Mouse (Mus musculus) small intestine, adult 2 months (tissue): ENCODE results near the gene Htra3. TPM values are rescaled to one million over a fixed set of nuclear protein-coding genes. Genes with fewer than 3 reads are reported as not detected.
A peak's percentile ranks its signal among the peaks of the same experiment; 100 is the strongest.

Experiments
- H3K27ac ChIP-seq: fragments of 200-500 bp; 2 replicates; pipeline ENCODE4 v1.5.1; 2012; ENCODE audit warnings: low read depth, low read length, control low read depth, inconsistent platforms; ENCODE audit not compliant: insufficient read depth
- H3K27me3 ChIP-seq: fragments of 200-500 bp; 2 replicates; pipeline ENCODE4 v1.6.1; 2012; ENCODE audit warnings: mild to moderate bottlenecking, moderate library complexity, low read length, inconsistent platforms; ENCODE audit not compliant: control insufficient read depth, insufficient read depth
- H3K36me3 ChIP-seq: fragments of 200-500 bp; 2 replicates; pipeline ENCODE4 v1.6.1; 2012; ENCODE audit warnings: mild to moderate bottlenecking, low read length, control low read depth, inconsistent platforms; ENCODE audit not compliant: control insufficient read depth, insufficient read depth
- H3K4me1 ChIP-seq: fragments of 200-500 bp; 2 replicates; pipeline ENCODE4 v1.6.1; 2012; ENCODE audit warnings: low read length, inconsistent platforms, mixed read lengths; ENCODE audit not compliant: control insufficient read depth, insufficient read depth, insufficient read length
- H3K4me3 ChIP-seq: fragments of 200-500 bp; 2 replicates; pipeline ENCODE4 v1.5.1; 2012; ENCODE audit warnings: low read depth, mild to moderate bottlenecking, control low read depth, inconsistent platforms, low read length, moderate library complexity
- CTCF ChIP-seq: fragments of 200-500 bp; IDR thresholded peaks from 2 replicates; pipeline ENCODE4 v1.5.1; 2012; ENCODE audit warnings: low read depth, mild to moderate bottlenecking, control low read depth, inconsistent platforms, low read length, moderate library complexity, mixed read lengths; ENCODE audit not compliant: insufficient replicate concordance, insufficient read length; ENCODE audit errors: extremely low read depth
- POLR2A ChIP-seq: fragments of 200-500 bp; IDR thresholded peaks from 2 replicates; pipeline ENCODE4 v1.6.1; 2012; ENCODE audit warnings: low read depth, mild to moderate bottlenecking, control low read depth, inconsistent platforms, low read length, moderate library complexity
- WGBS: fragments of 180-500 bp; shearing (Covaris S2); methylation state at CpG from one replicate; pipeline ENCODE4 v1.1.7; 2018; 5-methylcytosine and 5-hydroxymethylcytosine counted together
- polyA plus RNA-seq: library from polyadenylated mRNA; depleted of rRNA; stranded (reverse); fragments of >200 nt; gene quantifications from 2 replicates; pipeline ENCODE4 v1.2.3, GENCODE M21; 2012

Htra3 gene
- polyA plus RNA-seq, 1 experiment: 63.6 TPM

- Histone ChIP-seq H3K4me1 (peaks cover 27% of the 10 kb centered on the region), H3K4me3 (no peak overlapping the region), H3K27me3 (no peaks in the 10 kb centered on the region), H3K36me3 (no peaks in the 10 kb centered on the region), H3K27ac (peak overlapping the region; percentile 14; the same call in 1 of the 2 replicates)
- TF ChIP-seq POLR2A (no peak), CTCF (no peak)
- WGBS: 62% methylated on average over 9 of the region's 9 CpGs
Observed at GRCm38 (mm10) chr5:35671474-35671891, 8.1 kb downstream of the Htra3 start.

- WGBS: 70% methylated on average over 6 of the region's 6 CpGs
- H3K4me1 ChIP-seq: peaks cover 27% of the 10 kb centered on the region
- no peaks in the 10 kb centered on the region for H3K36me3 ChIP-seq
- TF ChIP-seq POLR2A: no peak
- H3K4me3 ChIP-seq: no peak overlapping the region
- no peak overlapping the region for H3K27ac ChIP-seq
- no peaks in the 10 kb centered on the region for H3K27me3 ChIP-seq
Observed at GRCm38 (mm10) chr5:35670412-35670801, 9.2 kb downstream of the Htra3 start.

- Histone ChIP-seq H3K4me1 (peaks cover 27% of the 10 kb centered on the region), H3K27ac (no peak overlapping the region), H3K4me3 (no peak overlapping the region)
Observed at GRCm38 (mm10) chr5:35669747-35670411, 9.7 kb downstream of the Htra3 start.

DNA sequence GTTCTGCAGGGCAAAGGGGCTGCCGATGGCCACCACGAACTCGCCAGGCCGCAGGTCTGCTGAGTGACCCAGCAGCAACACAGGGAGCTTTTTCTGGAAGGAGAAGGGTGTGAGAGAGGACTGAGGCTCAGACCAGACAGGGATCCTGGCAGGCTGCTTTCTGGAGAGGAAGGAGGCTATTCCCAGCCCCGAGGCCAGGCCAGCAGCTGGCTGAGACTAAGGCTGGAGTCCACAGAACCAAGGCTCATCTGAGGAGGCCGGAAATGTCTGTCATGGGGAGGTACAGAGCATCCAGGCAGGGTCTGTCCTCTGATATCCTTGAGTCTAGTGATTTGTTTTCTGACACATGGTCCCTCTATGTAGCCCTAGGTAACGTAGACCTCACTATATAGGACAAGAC is 13.4 kb downstream of the Htra3 start:
- Histone ChIP-seq H3K4me1 (peaks cover 3% of the 10 kb centered on the region), H3K27ac (no peak overlapping the region), H3K36me3 (no peaks in the 10 kb centered on the region), H3K4me3 (no peak overlapping the region), H3K27me3 (no peaks in the 10 kb centered on the region)
- TF ChIP-seq POLR2A (no peak), CTCF (no peak)
- WGBS: 88% methylated on average over 7 of the region's 7 CpGs

More at GRCm38 (mm10) chr5:35669747-35670411, 9.7 kb downstream of the Htra3 start:
- Histone ChIP-seq H3K27me3 (no peaks in the 10 kb centered on the region), H3K36me3 (no peaks in the 10 kb centered on the region)
- no peak for TF ChIP-seq POLR2A
- no peak for TF ChIP-seq CTCF
- 74% methylated on average over 11 of the region's 11 CpGs for WGBS

DNA sequence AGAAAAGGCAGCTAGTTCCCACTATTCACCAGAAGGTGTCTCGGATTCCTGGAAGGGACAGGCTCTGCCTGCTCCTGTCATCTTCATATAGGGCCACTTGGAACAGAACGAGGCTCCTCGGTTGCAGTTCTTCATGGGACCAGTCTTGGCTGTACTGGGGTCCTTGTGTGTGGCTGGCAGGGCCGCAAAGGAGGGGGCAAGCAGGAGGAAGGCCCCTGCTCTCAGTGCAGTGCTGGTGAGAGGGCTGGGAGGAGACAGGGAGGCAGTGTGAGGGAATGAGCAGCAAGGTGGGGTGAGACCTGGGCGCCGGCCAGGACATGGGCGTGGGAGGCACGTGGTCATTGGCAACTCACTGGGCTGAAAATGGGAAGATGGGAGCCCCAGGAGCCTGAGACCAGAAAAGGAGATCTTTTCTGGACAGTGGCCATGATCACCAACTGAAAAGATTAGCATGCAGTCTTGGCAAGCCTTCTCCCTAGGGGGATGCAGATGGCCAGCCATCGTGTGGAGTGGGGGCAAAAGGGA is 17.5 kb downstream of the Htra3 start:
- Histone ChIP-seq H3K27me3 (no peaks in the 10 kb centered on the region), H3K4me3 (no peak overlapping the region), H3K27ac (no peak overlapping the region), H3K36me3 (no peaks in the 10 kb centered on the region), H3K4me1 (peaks cover 3% of the 10 kb centered on the region)
- WGBS: 53% methylated on average over 9 of the region's 9 CpGs
- TF ChIP-seq CTCF: no peak
- no peak for TF ChIP-seq POLR2A

GRCm38 (mm10) chr5:35661210-35661609 is 18.4 kb downstream of the Htra3 start:
- 77% methylated on average over 6 of the region's 6 CpGs for WGBS
- Histone ChIP-seq H3K27ac (no peak overlapping the region), H3K36me3 (no peaks in the 10 kb centered on the region), H3K4me3 (no peak overlapping the region), H3K27me3 (no peaks in the 10 kb centered on the region), H3K4me1 (peaks cover 3% of the 10 kb centered on the region)
- TF ChIP-seq POLR2A: no peak
- no peak for TF ChIP-seq CTCF

GRCm38 (mm10) chr5:35659503-35659902 is 20.1 kb downstream of the Htra3 start:
- no peak for TF ChIP-seq POLR2A
- no peak for TF ChIP-seq CTCF
- Histone ChIP-seq H3K4me3 (no peak overlapping the region), H3K27me3 (no peaks in the 10 kb centered on the region), H3K4me1 (peaks cover 3% of the 10 kb centered on the region), H3K36me3 (no peaks in the 10 kb centered on the region), H3K27ac (no peak overlapping the region)
- 56% methylated on average over 3 of the region's 3 CpGs for WGBS
